Mouse (Mus musculus): ENCODE data around the gene Olfr1320. TPM values are rescaled to one million over a fixed set of nuclear protein-coding genes. Genes with fewer than 3 reads are reported as not detected.
"Not testable (repeated sequence)": the region's sequence is repeated elsewhere in the genome, so short reads cannot be mapped to it uniquely, and the experiment has no call there.

Olfr1320 gene
- not detected in 2 replicates for polyA plus RNA-seq (2012; rRNA removed)

DNA sequence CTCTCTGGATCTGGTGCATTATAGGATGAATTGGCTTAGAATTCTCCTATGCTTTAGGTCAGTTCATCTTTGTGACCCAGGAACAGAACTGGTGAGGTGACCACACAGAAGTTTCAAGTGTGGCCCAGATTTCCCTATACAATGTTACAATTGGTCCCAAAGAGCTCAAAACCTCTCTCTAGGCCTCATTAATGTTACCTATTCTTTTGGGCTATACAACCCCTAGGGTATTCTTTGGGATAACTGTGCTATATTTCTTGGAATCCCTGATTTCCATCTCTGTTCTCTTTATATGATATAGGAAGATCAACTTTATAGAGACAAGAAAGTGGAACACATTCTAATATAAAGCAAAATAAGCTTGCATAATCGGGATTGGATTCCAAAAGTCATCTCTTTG lies at the start of gene Olfr1320:
TSS of gene Olfr1320 (plus strand) at position 301 of the 400 bp plus-strand sequence.
- Histone ChIP-seq H3K27ac (ENCODE audit: insufficient read depth, low read length) (no peak within 1 kb of the TSS), H3K4me3 (ENCODE audit: insufficient read depth, low read length) (no peak within 1 kb of the TSS), H3K4me1 (ENCODE audit: control insufficient read depth, insufficient read depth, low read length) (no peaks in the 10 kb centered on the region)
- TF ChIP-seq POLR2A (IDR thresholded peaks at IDR 0.05; ENCODE audit: extremely low read depth, insufficient read depth, low read length) (no peak), CTCF (IDR thresholded peaks at IDR 0.05; ENCODE audit: extremely low read depth, insufficient read depth, low read length) (no peak)

- no peak for TF ChIP-seq CTCF (IDR thresholded peaks at IDR 0.05; ENCODE audit: extremely low read depth, insufficient read depth, low read length)
- no peak for TF ChIP-seq POLR2A (IDR thresholded peaks at IDR 0.05; ENCODE audit: extremely low read depth, insufficient read depth, low read length)
- H3K4me3 ChIP-seq (ENCODE audit: insufficient read depth, low read length): no peak overlapping the region
- H3K4me1 ChIP-seq (ENCODE audit: control insufficient read depth, insufficient read depth, low read length): no peaks in the 10 kb centered on the region
- no peak overlapping the region for H3K27ac ChIP-seq (ENCODE audit: insufficient read depth, low read length)
Observed at GRCm38 (mm10) chrX:49627566-49627965, 44.6 kb upstream of the Olfr1320 start.

GRCm38 (mm10) chrX:49631195-49631594 lies 40.9 kb upstream of the Olfr1320 start:
- Histone ChIP-seq H3K4me3 (ENCODE audit: insufficient read depth, low read length) (no peak overlapping the region), H3K27ac (ENCODE audit: insufficient read depth, low read length) (no peak overlapping the region), H3K4me1 (ENCODE audit: control insufficient read depth, insufficient read depth, low read length) (no peaks in the 10 kb centered on the region)
- TF ChIP-seq POLR2A (IDR thresholded peaks at IDR 0.05; ENCODE audit: extremely low read depth, insufficient read depth, low read length) (no peak), CTCF (IDR thresholded peaks at IDR 0.05; ENCODE audit: extremely low read depth, insufficient read depth, low read length) (no peak)

GRCm38 (mm10) chrX:49660781-49661180 lies 11.4 kb upstream of the Olfr1320 start:
- not testable (repeated sequence) for H3K27ac ChIP-seq (ENCODE audit: insufficient read depth, low read length)

More at GRCm38 (mm10) chrX:49660781-49661180, 11.4 kb upstream of the Olfr1320 start:
- not testable (repeated sequence) for H3K4me1 ChIP-seq (ENCODE audit: control insufficient read depth, insufficient read depth, low read length); H3K4me3 ChIP-seq (ENCODE audit: insufficient read depth, low read length)

Other genes with a start within 250 kb of the Olfr1320 start
- gene Arhgap36, start 208.4 kb upstream of the Olfr1320 start, polyA plus RNA-seq (2012; rRNA removed): 0.29 and 0.62 TPM in 2 replicates
- gene Olfr1321, start 62.7 kb downstream of the Olfr1320 start, polyA plus RNA-seq (2012; rRNA removed): not detected in 2 replicates
- 1.5 and 2.0 TPM in 2 replicates for gene Igsf1, start 125.4 kb downstream of the Olfr1320 start, polyA plus RNA-seq (2012; rRNA removed)
- gene Olfr1322, start 219.2 kb downstream of the Olfr1320 start, polyA plus RNA-seq (2012; rRNA removed): not detected in 2 replicates

Measured in cortical plate, adult 2 months (tissue).